Mouse (Mus musculus) heart, embryonic 11.5 days (tissue): ENCODE data around the gene Ankrd33b. TPM values are rescaled to one million over a fixed set of nuclear protein-coding genes. Genes with fewer than 3 reads are reported as not detected.
A peak's percentile ranks its signal among the peaks of the same experiment; 100 is the strongest.

Experiments
- ATAC-seq: fragments of 200-750 bp; cut with Nextera tagmentation; replicated peaks from 2 replicates; pipeline ENCODE4 v1.8.0; 2017; ENCODE audit warnings: moderate library complexity; ENCODE audit not compliant: insufficient number of reproducible peaks, low FRiP score, low TSS enrichment
- H3K27ac ChIP-seq: fragments of 300-500 bp; sonication (generic); 2 replicates; pipeline ENCODE4 v1.5.1; 2014; ENCODE audit warnings: mild to moderate bottlenecking, low read depth, low read length
- H3K27me3 ChIP-seq: fragments of 300-500 bp; sonication (generic); 2 replicates; pipeline ENCODE4 v1.6.1; 2014; ENCODE audit warnings: mild to moderate bottlenecking, low read length, mixed read lengths; ENCODE audit not compliant: control insufficient read depth, insufficient read depth
- H3K36me3 ChIP-seq: fragments of 300-500 bp; sonication (generic); 2 replicates; pipeline ENCODE4 v1.6.1; 2014; ENCODE audit warnings: mild to moderate bottlenecking, low read length, moderate library complexity, mixed read lengths; ENCODE audit not compliant: control insufficient read depth, insufficient read depth
- H3K4me1 ChIP-seq: fragments of 300-500 bp; sonication (generic); 2 replicates; pipeline ENCODE4 v1.6.1; 2014; ENCODE audit warnings: low read length; ENCODE audit not compliant: control insufficient read depth, insufficient read depth
- H3K4me2 ChIP-seq: fragments of 300-500 bp; sonication (generic); 2 replicates; pipeline ENCODE4 v1.6.1; 2014; ENCODE audit warnings: mild to moderate bottlenecking, moderate library complexity
- H3K4me3 ChIP-seq: fragments of 300-500 bp; sonication (generic); 2 replicates; pipeline ENCODE4 v1.5.1; 2014; ENCODE audit warnings: low read depth, low read length
- H3K9ac ChIP-seq: fragments of 300-500 bp; sonication (generic); 2 replicates; pipeline ENCODE4 v1.6.1; 2014; ENCODE audit warnings: mild to moderate bottlenecking, low read depth, low read length, moderate library complexity
- H3K9me3 ChIP-seq: fragments of 300-500 bp; sonication (generic); replicated peaks from 2 replicates; pipeline ENCODE4 v1.6.1; 2016; ENCODE audit warnings: low read length; ENCODE audit not compliant: control insufficient read depth
- WGBS: fragments of 180-500 bp; shearing (Covaris S2); extraction: QIAGEN DNeasy Blood & Tissue Kit; methylation state at CpG from one replicate; pipeline ENCODE4 v1.1.7; 2014; ENCODE audit not compliant: insufficient replicate concordance; 5-methylcytosine and 5-hydroxymethylcytosine counted together
- polyA plus RNA-seq: library from polyadenylated mRNA; unstranded; fragments of >200 nt; fragmentation: Nextera tagmentation; extraction: Ambion mirVana; gene quantifications from 2 replicates; pipeline ENCODE4 v1.2.1, GENCODE M21; 2014

The Ankrd33b gene
- polyA plus RNA-seq, 1 experiment from 2014 or later, result 2.2 TPM

DNA sequence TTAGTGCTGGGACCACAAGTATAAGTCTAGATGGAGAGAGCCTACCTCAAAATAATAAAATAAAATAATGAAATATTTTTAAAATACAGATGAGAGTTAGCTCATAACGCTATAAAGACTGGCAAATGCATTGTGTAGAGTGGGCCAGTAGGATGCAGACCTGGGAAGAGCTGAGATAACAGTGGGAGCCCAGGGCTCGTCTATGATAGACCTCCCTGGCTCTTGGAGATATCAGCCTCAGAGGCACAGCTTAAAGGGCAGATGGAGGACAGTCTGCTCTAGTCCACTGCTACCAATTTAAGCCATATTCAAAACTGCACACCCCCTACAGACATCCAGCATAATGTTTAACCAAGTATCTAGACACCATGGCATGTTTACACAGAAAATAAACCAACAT, 86.8 kb downstream of the Ankrd33b start:
- H3K27me3 ChIP-seq, result no peaks in the 10 kb centered on the region
- H3K4me3 ChIP-seq, result no peak overlapping the region
- H3K9ac ChIP-seq, result no peak overlapping the region
- H3K4me2 ChIP-seq, result no peak overlapping the region
- H3K27ac ChIP-seq, result no peak overlapping the region
- WGBS, result 34% methylated on average over 2 of the region's 2 CpGs
- no peak for ATAC-seq
- 0 out of 2 replicates have a peak, but pooled peaks cover 7% of the 10 kb centered on the region for H3K4me1 ChIP-seq
- no peaks in the 10 kb centered on the region for H3K9me3 ChIP-seq
- no peaks in the 10 kb centered on the region for H3K36me3 ChIP-seq

GRCm38 (mm10) chr15:31280059-31280458, 87.5 kb downstream of the Ankrd33b start:
- peaks cover 8% of the 10 kb centered on the region; the same call in 1 of the 2 replicates for H3K4me1 ChIP-seq
- H3K9ac ChIP-seq, result no peak overlapping the region
- H3K36me3 ChIP-seq, result no peaks in the 10 kb centered on the region
- no peak overlapping the region for H3K27ac ChIP-seq
- no peak overlapping the region for H3K4me3 ChIP-seq
- no peaks in the 10 kb centered on the region for H3K9me3 ChIP-seq
- ATAC-seq, result no peak
- no peaks in the 10 kb centered on the region for H3K27me3 ChIP-seq
- 83% methylated on average over 5 of the region's 5 CpGs for WGBS
- no peak overlapping the region for H3K4me2 ChIP-seq

DNA sequence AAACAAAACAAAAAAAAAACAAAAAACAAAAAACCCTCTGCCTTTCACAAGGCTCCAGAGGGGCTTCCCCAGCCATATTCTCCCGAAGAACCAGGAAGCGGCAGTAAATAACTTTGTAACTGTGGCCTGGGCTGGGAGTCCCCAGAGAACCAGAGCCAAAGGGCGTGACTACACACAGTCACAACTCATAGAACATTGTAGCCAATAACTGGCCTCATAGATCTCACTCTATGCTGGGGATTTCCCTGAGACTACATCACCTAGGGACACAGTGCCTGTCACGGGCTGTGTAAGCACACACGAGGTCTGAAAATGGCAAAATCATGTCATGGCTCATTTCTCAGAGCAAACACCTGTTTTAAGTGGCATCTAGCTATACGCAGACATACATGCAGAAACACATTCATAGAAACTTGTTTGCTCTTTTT, 87.9 kb downstream of the Ankrd33b start:
- Histone ChIP-seq H3K4me3 (no peak overlapping the region), H3K36me3 (no peaks in the 10 kb centered on the region), H3K9me3 (no peaks in the 10 kb centered on the region), H3K4me1 (peaks cover 12% of the 10 kb centered on the region; the same call in 1 of the 2 replicates), H3K9ac (no peak overlapping the region), H3K27me3 (no peaks in the 10 kb centered on the region), H3K4me2 (no peak overlapping the region), H3K27ac (no peak overlapping the region)
- 77% methylated on average over 6 of the region's 6 CpGs for WGBS
- ATAC-seq, result no peak

DNA sequence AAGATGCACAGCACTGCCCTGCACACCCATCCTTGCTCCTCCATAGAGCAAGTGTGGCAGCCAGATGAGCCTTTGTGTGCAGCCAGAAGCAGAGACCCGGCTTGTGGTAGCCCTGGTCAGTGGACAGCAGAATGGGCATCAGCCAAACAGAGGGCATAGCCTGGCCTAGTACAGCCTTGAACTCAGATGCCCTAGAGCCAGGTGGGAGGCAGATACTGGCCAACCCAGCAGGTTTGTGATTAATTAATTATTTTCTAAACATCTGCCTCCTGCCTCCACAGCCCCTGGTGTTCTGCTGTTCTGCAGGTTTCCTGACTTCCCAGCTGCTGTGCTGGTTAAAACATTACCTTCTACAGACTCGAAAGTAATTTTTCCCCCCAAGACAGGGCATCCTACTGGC, 88.4 kb downstream of the Ankrd33b start:
- no peaks in the 10 kb centered on the region for H3K9me3 ChIP-seq
- no peak overlapping the region for H3K4me2 ChIP-seq
- H3K4me3 ChIP-seq, result no peak overlapping the region
- no peaks in the 10 kb centered on the region for H3K36me3 ChIP-seq
- WGBS, result 75% methylated on average over 2 of the region's 2 CpGs
- H3K27me3 ChIP-seq, result no peaks in the 10 kb centered on the region
- no peak overlapping the region for H3K9ac ChIP-seq
- no peak overlapping the region for H3K27ac ChIP-seq
- H3K4me1 ChIP-seq, result peaks cover 12% of the 10 kb centered on the region; the same call in 1 of the 2 replicates
- ATAC-seq, result no peak

DNA sequence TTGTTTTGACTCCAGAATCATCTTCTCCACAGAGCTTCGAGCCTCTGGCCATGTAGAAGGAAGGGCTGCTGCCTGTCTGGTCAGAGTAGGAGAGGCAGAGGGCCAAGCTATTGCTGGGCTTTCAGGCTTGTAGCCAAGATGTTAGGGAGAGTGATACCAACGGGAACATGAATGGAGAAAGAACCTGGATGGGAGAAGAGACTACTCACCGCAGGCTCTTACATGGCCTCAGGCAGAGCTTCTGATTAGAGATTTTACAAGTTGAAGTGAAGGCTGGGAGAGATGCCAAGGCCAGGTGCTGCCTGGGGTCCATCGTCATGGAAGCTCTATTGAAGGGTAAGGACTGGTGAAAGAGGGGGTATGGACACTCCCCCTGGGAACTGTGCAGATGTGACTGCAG, 89.4 kb downstream of the Ankrd33b start:
- no peak overlapping the region for H3K9ac ChIP-seq
- no peaks in the 10 kb centered on the region for H3K27me3 ChIP-seq
- H3K4me2 ChIP-seq, result no peak overlapping the region
- H3K9me3 ChIP-seq, result no peaks in the 10 kb centered on the region
- WGBS, result 69% methylated on average over 4 of the region's 4 CpGs
- no peak overlapping the region for H3K27ac ChIP-seq
- no peak overlapping the region for H3K4me3 ChIP-seq
- H3K36me3 ChIP-seq, result no peaks in the 10 kb centered on the region
- ATAC-seq, result no peak
- peaks cover 19% of the 10 kb centered on the region for H3K4me1 ChIP-seq

GRCm38 (mm10) chr15:31273509-31273908, 94.0 kb downstream of the Ankrd33b start:
- Histone ChIP-seq H3K4me2 (no peak overlapping the region), H3K9ac (0 out of 2 replicates have a peak overlapping the region, but pooled peaks have one; percentile 12), H3K36me3 (no peaks in the 10 kb centered on the region), H3K9me3 (no peaks in the 10 kb centered on the region), H3K4me1 (peaks cover 12% of the 10 kb centered on the region), H3K27ac (no peak overlapping the region), H3K27me3 (no peaks in the 10 kb centered on the region), H3K4me3 (no peak overlapping the region)
- 32% methylated on average over 10 of the region's 10 CpGs for WGBS
- ATAC-seq, result no peak

DNA sequence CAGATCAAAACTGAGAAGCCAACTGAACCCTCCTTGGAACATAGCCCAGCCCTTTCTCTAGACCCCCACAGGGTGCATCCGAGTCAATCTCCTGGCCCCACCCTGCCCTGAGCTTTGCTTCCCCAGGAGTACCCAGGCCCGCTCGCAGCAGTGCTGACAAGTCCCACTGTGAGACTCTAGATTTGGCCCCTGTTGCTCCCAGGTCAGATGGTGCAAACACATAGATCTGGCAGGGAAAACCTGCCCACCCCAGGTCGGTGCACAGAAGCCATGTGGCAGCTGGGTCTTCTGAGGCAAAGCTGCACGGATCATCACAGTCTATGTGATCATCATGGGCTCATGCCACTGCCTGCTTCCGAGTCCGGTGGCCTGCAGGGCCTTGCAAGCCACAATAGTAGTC, 94.8 kb downstream of the Ankrd33b start:
- Histone ChIP-seq H3K9ac (no peak overlapping the region), H3K27me3 (no peaks in the 10 kb centered on the region), H3K4me3 (no peak overlapping the region), H3K4me2 (no peak overlapping the region), H3K36me3 (no peaks in the 10 kb centered on the region), H3K9me3 (no peaks in the 10 kb centered on the region), H3K4me1 (peaks cover 12% of the 10 kb centered on the region), H3K27ac (no peak overlapping the region)
- ATAC-seq, result no peak
- 83% methylated on average over 7 of the region's 7 CpGs for WGBS

DNA sequence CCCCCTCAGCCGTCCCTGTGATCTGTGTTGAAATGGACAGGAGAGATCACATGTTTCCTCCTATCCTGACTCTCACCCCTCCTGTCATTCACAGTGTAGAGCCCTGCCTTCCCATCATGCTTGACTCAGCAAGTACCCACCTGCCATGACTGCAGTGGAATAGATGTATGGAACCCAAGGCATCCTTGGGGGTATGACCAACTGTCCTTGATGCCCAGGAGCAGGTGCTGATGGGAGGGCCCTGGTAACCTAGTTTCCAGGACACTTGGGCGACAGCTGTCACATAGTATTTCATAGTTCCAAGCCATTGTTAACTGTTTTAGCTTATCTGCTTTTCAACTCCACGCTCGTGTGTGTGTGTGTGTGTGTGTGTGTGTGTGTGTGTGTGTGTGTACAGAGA, 98.0 kb downstream of the Ankrd33b start:
- H3K4me1 ChIP-seq, result peaks cover 7% of the 10 kb centered on the region; the same call in 1 of the 2 replicates
- no peak overlapping the region for H3K4me2 ChIP-seq
- no peak for ATAC-seq
- H3K27ac ChIP-seq, result no peak overlapping the region
- no peak overlapping the region for H3K9ac ChIP-seq
- H3K9me3 ChIP-seq, result no peaks in the 10 kb centered on the region
- no peak overlapping the region for H3K4me3 ChIP-seq
- 80% methylated on average over 4 of the region's 4 CpGs for WGBS
- no peaks in the 10 kb centered on the region for H3K27me3 ChIP-seq
- H3K36me3 ChIP-seq, result no peaks in the 10 kb centered on the region

- no peak overlapping the region for H3K4me2 ChIP-seq
- ATAC-seq, result no peak
- H3K9ac ChIP-seq, result no peak overlapping the region
- H3K9me3 ChIP-seq, result no peaks in the 10 kb centered on the region
- no peaks in the 10 kb centered on the region for H3K36me3 ChIP-seq
- no peaks in the 10 kb centered on the region for H3K27me3 ChIP-seq
- 85% methylated on average over 6 of the region's 6 CpGs for WGBS
- H3K4me3 ChIP-seq, result no peak overlapping the region
- H3K4me1 ChIP-seq, result no peaks in the 10 kb centered on the region
- H3K27ac ChIP-seq, result no peak overlapping the region
Measured at GRCm38 (mm10) chr15:31268148-31268547, 99.4 kb downstream of the Ankrd33b start.
